Mouse (Mus musculus) forebrain, postnatal 0 days (tissue): Measurements from ENCODE around the gene Mrpl53. TPM values are rescaled to one million over a fixed set of nuclear protein-coding genes. Genes with fewer than 3 reads are reported as not detected.

ENCODE experiments used
- ATAC-seq: fragments of 200-750 bp; cut with Nextera tagmentation; 2 replicates; pipeline ENCODE4 v1.8.0; 2017; ENCODE audit warnings: mild to moderate bottlenecking, moderate library complexity
- DNase-seq: peaks from one replicate; pipeline ENCODE4 v3.0.0-alpha.2; 2015
- H3K27ac ChIP-seq: fragments of 300-500 bp; sonication (generic); 2 replicates; pipeline ENCODE4 v1.5.1; 2014; ENCODE audit warnings: low read depth, mild to moderate bottlenecking, antibody characterized with exemption, low read length, moderate library complexity, mixed read lengths
- H3K27me3 ChIP-seq: fragments of 300-500 bp; sonication (generic); 2 replicates; pipeline ENCODE4 v1.6.1; 2014; ENCODE audit warnings: mild to moderate bottlenecking, low read length, mixed read lengths; ENCODE audit not compliant: insufficient read depth
- H3K36me3 ChIP-seq: fragments of 300-500 bp; sonication (generic); 2 replicates; pipeline ENCODE4 v1.6.1; 2014; ENCODE audit warnings: mild to moderate bottlenecking, moderate library complexity; ENCODE audit not compliant: insufficient read depth
- H3K4me1 ChIP-seq: fragments of 300-500 bp; sonication (generic); 2 replicates; pipeline ENCODE4 v1.6.1; 2014; ENCODE audit warnings: antibody characterized with exemption; ENCODE audit not compliant: insufficient read depth
- H3K4me2 ChIP-seq: fragments of 300-500 bp; sonication (generic); 2 replicates; pipeline ENCODE4 v1.6.1; 2014; ENCODE audit warnings: low read depth, mild to moderate bottlenecking, moderate library complexity
- H3K4me3 ChIP-seq: fragments of 300-500 bp; sonication (generic); 2 replicates; pipeline ENCODE4 v1.5.1; 2014; ENCODE audit warnings: low read depth, low read length, mixed read lengths
- H3K9ac ChIP-seq: fragments of 300-500 bp; sonication (generic); 2 replicates; pipeline ENCODE4 v1.6.1; 2014; ENCODE audit warnings: mild to moderate bottlenecking
- H3K9me3 ChIP-seq: fragments of 300-500 bp; sonication (generic); 2 replicates; pipeline ENCODE4 v1.6.1; 2016; ENCODE audit warnings: low read length
- CTCF ChIP-seq: sonication (generic); IDR thresholded peaks from 2 replicates; pipeline ENCODE4 v1.5.1; 2016; ENCODE audit warnings: antibody characterized with exemption, control low read depth, low read depth
- WGBS: fragments of 180-500 bp; shearing (Covaris S2); extraction: QIAGEN DNeasy Blood & Tissue Kit; methylation state at CpG from one replicate; pipeline ENCODE4 v1.1.7; 2014; 5-methylcytosine and 5-hydroxymethylcytosine counted together
- polyA plus RNA-seq: library from polyadenylated mRNA; unstranded; fragments of >200 nt; fragmentation: Nextera tagmentation; extraction: Ambion mirVana; gene quantifications from 2 replicates; pipeline ENCODE4 v1.2.1, GENCODE M21; 2015
- total RNA-seq: library from RNA; depleted of rRNA; stranded (reverse); fragments of >200 nt; gene quantifications from 2 replicates; pipeline ENCODE4 v1.2.3, GENCODE M21; 2014

The Mrpl53 gene
- total and polyA plus RNA-seq, 2 experiments from 2014 or later: 64.6 to 126 TPM

DNA sequence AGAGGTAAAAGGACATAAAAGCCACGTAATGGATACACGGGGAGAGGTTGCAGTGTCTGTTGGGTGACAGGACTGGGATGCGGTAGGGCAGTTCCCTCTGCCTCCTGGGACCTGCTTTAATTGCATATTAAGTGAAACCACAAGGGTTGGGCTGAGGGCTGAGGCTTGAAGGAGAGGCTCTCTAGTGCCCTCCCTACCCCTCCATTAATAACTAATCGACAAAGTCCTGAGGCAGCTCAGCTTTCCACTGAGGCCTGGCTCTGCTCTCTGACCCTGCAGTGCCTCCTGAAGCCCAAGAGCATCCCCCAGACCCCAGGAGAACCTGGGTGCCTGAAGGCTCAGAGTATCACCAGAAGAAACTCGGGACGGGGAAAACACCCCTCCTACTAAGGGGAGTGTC is 24.4 kb upstream of the Mrpl53 start:
- Histone ChIP-seq H3K36me3 (peaks cover 14% of the 10 kb centered on the region; the same call in 1 of the 2 replicates), H3K4me2 (no peak overlapping the region), H3K9me3 (no peaks in the 10 kb centered on the region), H3K27ac (no peak overlapping the region), H3K4me3 (no peak overlapping the region), H3K4me1 (no peaks in the 10 kb centered on the region), H3K9ac (no peak overlapping the region), H3K27me3 (peaks cover 46% of the 10 kb centered on the region)
- DNase-seq (no peak), ATAC-seq (no peak)
- no peak for TF ChIP-seq CTCF
- WGBS: 4% methylated on average over 6 of the region's 6 CpGs

DNA sequence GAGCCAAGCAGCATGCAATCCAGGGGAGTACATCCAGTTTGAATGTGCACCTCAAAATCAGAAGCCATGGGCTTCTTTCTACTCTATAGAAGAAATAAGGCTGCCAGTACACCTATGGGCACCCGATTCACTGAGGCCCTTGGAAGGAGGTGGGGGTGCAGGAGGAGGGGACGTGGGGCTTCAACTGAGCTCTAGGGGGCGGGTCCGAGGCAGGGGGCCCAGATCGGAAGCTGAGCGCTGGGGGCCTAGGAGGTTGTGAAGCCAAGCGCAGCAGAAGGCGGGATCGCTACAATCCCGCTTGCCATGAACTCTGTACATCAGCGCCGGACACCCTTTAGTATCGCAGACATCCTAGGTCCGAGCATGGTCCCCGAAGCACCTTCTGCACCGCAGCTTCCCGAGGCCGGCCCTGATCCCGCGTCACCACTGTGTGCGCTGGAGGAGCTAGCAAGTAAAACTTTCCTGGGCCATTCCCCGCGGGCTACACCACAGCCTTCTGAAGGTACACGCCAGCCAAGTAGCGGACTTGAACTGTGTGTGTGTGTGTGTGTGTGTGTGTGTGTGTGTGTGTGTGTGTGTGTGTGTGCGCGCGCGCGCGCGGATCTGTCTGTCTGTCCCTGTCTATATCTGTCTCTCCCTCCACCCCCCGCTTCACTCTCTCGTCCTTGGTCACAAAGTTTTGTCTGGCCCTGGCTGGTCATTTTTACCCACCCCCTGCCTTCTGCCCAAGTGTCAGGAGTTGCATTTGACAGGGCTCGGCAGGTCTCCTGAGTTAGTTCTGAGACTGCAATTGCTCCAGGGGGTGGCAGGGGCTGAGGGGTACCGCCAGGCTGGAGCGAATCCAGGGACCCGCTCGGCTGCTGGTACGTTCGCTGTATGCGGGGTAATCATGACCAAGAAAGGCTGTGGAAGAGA is 22.5 kb upstream of the Mrpl53 start, which contains the start of gene Lbx2:
Lbx2 (plus strand) TSS at position 247 of the 915 bp plus-strand sequence.
- no peak within 1 kb of the TSS for H3K4me2 ChIP-seq

GRCm38 (mm10) chr6:83087205-83087925 is 21.5 kb upstream of the Mrpl53 start:
- no peak for DNase-seq
- no peak for TF ChIP-seq CTCF
- Histone ChIP-seq H3K27ac (no peak overlapping the region), H3K4me3 (no peak overlapping the region), H3K36me3 (no peaks in the 10 kb centered on the region), H3K9me3 (no peaks in the 10 kb centered on the region), H3K27me3 (peaks cover 56% of the 10 kb centered on the region), H3K4me2 (peak overlapping the region; percentile 23; the same call in 1 of the 2 replicates), H3K9ac (no peak overlapping the region), H3K4me1 (no peaks in the 10 kb centered on the region)
- 1% methylated on average over 47 of the region's 47 CpGs for WGBS
- ATAC-seq: no peak

More for the DNA sequence above, 22.5 kb upstream of the Mrpl53 start, which contains the start of gene Lbx2:
- H3K4me1 ChIP-seq: no peaks in the 10 kb centered on the region
- no peak within 1 kb of the TSS for H3K27ac ChIP-seq
- H3K4me3 ChIP-seq: no peak within 1 kb of the TSS
- H3K9ac ChIP-seq: no peak within 1 kb of the TSS
- peaks cover 4% of the 10 kb centered on the region; the same call in 1 of the 2 replicates for H3K36me3 ChIP-seq
- no peak for TF ChIP-seq CTCF
- no peaks in the 10 kb centered on the region for H3K9me3 ChIP-seq
- peaks cover 56% of the 10 kb centered on the region for H3K27me3 ChIP-seq
- ATAC-seq (no peak), DNase-seq (no peak)
- 5% methylated on average over 42 of the region's 42 CpGs for WGBS

GRCm38 (mm10) chr6:83087926-83088260 is 20.9 kb upstream of the Mrpl53 start:
- DNase-seq: no peak
- H3K27ac ChIP-seq: no peak overlapping the region
- H3K27me3 ChIP-seq: peaks cover 56% of the 10 kb centered on the region
- no peak for TF ChIP-seq CTCF
- 7% methylated on average over 9 of the region's 9 CpGs for WGBS
- ATAC-seq: no peak
- no peaks in the 10 kb centered on the region for H3K4me1 ChIP-seq
- H3K4me3 ChIP-seq: no peak overlapping the region
- no peaks in the 10 kb centered on the region for H3K9me3 ChIP-seq
- H3K9ac ChIP-seq: no peak overlapping the region
- H3K4me2 ChIP-seq: peak overlapping the region; percentile 23; the same call in 1 of the 2 replicates
- no peaks in the 10 kb centered on the region for H3K36me3 ChIP-seq

DNA sequence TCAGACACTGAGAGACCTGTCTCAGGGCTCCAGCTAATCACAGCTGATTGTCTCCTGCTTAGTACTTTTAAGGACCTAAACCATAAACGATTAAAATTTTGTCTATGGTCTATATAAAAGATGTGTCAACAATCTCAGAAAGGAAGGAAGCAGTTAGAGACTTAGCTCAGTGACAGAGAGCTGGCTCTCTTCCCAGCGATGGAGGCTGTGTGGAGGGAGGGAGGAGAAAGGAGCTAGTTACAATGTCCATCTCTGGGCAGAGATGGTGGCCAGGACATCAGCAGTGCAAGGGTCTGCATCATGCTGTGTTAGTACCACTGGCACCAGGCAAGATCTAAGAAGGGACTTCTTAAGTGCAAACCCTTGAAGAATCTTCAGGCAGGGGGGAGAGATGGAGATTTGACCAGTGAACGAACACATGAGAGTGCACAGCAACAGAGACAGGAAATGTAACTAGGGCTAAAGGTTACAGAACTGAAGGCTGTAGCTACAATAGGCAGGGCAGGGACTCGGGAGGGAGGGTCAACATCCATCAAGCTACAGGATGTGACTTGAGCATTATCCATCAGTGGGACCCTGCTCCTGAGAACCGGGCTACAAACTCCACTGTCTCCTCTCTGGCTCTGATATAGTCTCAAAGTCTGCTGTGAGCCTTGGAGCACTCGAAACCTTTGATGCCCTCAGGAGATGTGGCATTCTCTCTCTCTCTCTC is 16.3 kb upstream of the Mrpl53 start:
- H3K4me1 ChIP-seq: no peaks in the 10 kb centered on the region
- DNase-seq (no peak), ATAC-seq (no peak)
- no peak for TF ChIP-seq CTCF
- no peak overlapping the region for H3K27ac ChIP-seq
- no peak overlapping the region for H3K9ac ChIP-seq
- 48% methylated on average over 6 of the region's 6 CpGs for WGBS
- no peaks in the 10 kb centered on the region for H3K9me3 ChIP-seq
- peaks cover 26% of the 10 kb centered on the region for H3K27me3 ChIP-seq
- H3K4me2 ChIP-seq: no peak overlapping the region
- no peaks in the 10 kb centered on the region for H3K36me3 ChIP-seq
- H3K4me3 ChIP-seq: no peak overlapping the region

GRCm38 (mm10) chr6:83095968-83096367 is 12.9 kb upstream of the Mrpl53 start:
- DNase-seq (no peak), ATAC-seq (no peak)
- Histone ChIP-seq H3K36me3 (no peaks in the 10 kb centered on the region), H3K4me2 (no peak overlapping the region), H3K4me1 (no peaks in the 10 kb centered on the region), H3K9me3 (no peaks in the 10 kb centered on the region), H3K27me3 (no peaks in the 10 kb centered on the region; the same call in 1 of the 2 replicates), H3K9ac (no peak overlapping the region), H3K27ac (no peak overlapping the region), H3K4me3 (no peak overlapping the region)
- 37% methylated on average over 6 of the region's 6 CpGs for WGBS
- TF ChIP-seq CTCF: no peak
